Mouse (Mus musculus): ENCODE data around the gene Uqcc1. TPM values are rescaled to one million over a fixed set of nuclear protein-coding genes. Genes with fewer than 3 reads are reported as not detected.
A peak's percentile ranks its signal among the peaks of the same experiment; 100 is the strongest.

The Uqcc1 gene
- 13.5 and 24.0 TPM in 2 replicates for polyA plus RNA-seq (2012; rRNA removed)

- Histone ChIP-seq H3K4me3 (replicated peaks; ENCODE audit: extremely low read depth, low read depth, low read length) (peak within 1 kb of the TSS; percentile 81), H3K4me1 (ENCODE audit: control insufficient read depth, insufficient read depth, low read length) (peaks cover 6% of the 10 kb centered on the region; the same call in 1 of the 2 replicates)
- DNase-seq: peak; percentile 87
- TF ChIP-seq POLR2A (IDR thresholded peaks at IDR 0.05; ENCODE audit: borderline replicate concordance, extremely low read depth, low read depth, low read length) (peak; percentile 85; the same call in 1 of the 2 replicates), CTCF (IDR thresholded peaks at IDR 0.05; ENCODE audit: insufficient read depth, low read length) (no peak)
- under 1% methylated on average over 38 of the region's 38 CpGs for WGBS
These were observed at the start of gene Uqcc1 for GRCm38 (mm10) chr2:155929531-155930442. Uqcc1 (minus strand) TSS chr2:155930310.

- no peaks in the 10 kb centered on the region for H3K4me1 ChIP-seq (ENCODE audit: control insufficient read depth, insufficient read depth, low read length)
These were observed 49.4 kb upstream of the Uqcc1 start for GRCm38 (mm10) chr2:155979328-155979991.

DNA sequence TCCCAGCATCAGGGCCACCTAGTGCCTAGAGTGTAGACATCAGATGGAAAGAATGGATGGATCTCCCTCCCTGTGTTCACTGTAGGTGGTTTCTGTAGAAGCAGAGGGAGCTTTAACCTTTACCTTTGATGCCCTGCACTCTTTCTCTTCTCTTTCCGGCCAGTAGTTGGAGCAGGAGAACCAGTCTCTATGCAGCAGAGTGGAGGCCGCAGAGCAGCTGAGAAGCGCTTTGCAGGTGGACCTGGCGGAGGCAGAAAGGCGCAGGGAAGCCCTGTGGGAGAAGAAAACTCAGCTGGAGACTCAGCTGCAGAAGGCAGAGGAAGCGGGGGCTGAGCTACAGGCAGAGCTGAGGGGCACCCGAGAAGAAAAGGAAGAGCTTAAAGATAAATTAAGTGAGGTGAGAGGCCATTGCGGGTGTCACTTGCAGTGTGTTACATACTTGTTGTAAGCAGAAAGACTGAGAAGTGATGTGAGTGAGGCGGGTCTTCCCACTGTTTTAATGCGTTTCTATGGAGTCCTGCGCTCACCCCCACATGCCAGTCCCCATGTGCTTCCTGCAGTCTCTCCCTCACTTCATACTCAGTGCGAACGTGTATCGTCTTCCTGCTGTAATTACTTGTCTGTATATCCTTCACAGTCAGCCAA lies 44.1 kb upstream of the Uqcc1 start:
- Histone ChIP-seq H3K4me1 (ENCODE audit: control insufficient read depth, insufficient read depth, low read length) (no peaks in the 10 kb centered on the region), H3K4me3 (replicated peaks; ENCODE audit: extremely low read depth, low read depth, low read length) (no peak overlapping the region)
- 73% methylated on average over 14 of the region's 14 CpGs for WGBS
- no peak for DNase-seq
- TF ChIP-seq CTCF (IDR thresholded peaks at IDR 0.05; ENCODE audit: insufficient read depth, low read length) (no peak), POLR2A (IDR thresholded peaks at IDR 0.05; ENCODE audit: borderline replicate concordance, extremely low read depth, low read depth, low read length) (no peak)

More at GRCm38 (mm10) chr2:155979328-155979991, 49.4 kb upstream of the Uqcc1 start:
- 49% methylated on average over 5 of the region's 5 CpGs for WGBS
- peak overlapping the region; percentile 45 for H3K4me3 ChIP-seq (replicated peaks; ENCODE audit: extremely low read depth, low read depth, low read length)
- DNase-seq: peak; percentile 17
- 0 out of 2 replicates have a peak, but pooled peaks have one; percentile 34 for TF ChIP-seq POLR2A (IDR thresholded peaks at IDR 0.05; ENCODE audit: borderline replicate concordance, extremely low read depth, low read depth, low read length)
- no peak for TF ChIP-seq CTCF (IDR thresholded peaks at IDR 0.05; ENCODE audit: insufficient read depth, low read length)

DNA sequence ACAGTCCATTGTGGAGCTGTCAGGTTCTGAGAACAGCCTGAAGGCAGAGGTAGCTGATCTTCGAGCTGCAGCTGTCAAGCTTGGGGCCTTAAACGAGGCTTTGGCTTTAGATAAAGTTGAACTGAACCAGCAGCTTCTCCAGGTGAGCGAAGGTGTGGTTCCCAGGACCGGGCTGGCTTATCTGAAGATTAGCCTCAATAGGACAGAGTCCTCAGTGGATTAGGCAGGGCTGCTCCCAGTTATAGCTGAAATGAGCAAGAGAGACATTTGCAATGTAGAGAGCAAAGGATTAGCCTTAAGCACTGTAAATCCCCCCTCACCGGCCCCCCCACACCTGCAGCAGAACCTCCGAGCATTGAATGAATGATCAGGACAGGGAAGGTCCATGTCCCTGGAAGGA lies 43.2 kb upstream of the Uqcc1 start:
- no peak for TF ChIP-seq POLR2A (IDR thresholded peaks at IDR 0.05; ENCODE audit: borderline replicate concordance, extremely low read depth, low read depth, low read length)
- no peak for TF ChIP-seq CTCF (IDR thresholded peaks at IDR 0.05; ENCODE audit: insufficient read depth, low read length)
- no peaks in the 10 kb centered on the region for H3K4me1 ChIP-seq (ENCODE audit: control insufficient read depth, insufficient read depth, low read length)
- 91% methylated on average over 6 of the region's 6 CpGs for WGBS
- DNase-seq: no peak
- no peak overlapping the region for H3K4me3 ChIP-seq (replicated peaks; ENCODE audit: extremely low read depth, low read depth, low read length)

- DNase-seq: no peak
- 20% methylated on average over 1 of the region's 1 CpGs for WGBS
- Histone ChIP-seq H3K4me1 (ENCODE audit: control insufficient read depth, insufficient read depth, low read length) (no peaks in the 10 kb centered on the region), H3K4me3 (replicated peaks; ENCODE audit: extremely low read depth, low read depth, low read length) (no peak overlapping the region)
- no peak for TF ChIP-seq POLR2A (IDR thresholded peaks at IDR 0.05; ENCODE audit: borderline replicate concordance, extremely low read depth, low read depth, low read length)
- no peak for TF ChIP-seq CTCF (IDR thresholded peaks at IDR 0.05; ENCODE audit: insufficient read depth, low read length)
These were observed 32.9 kb upstream of the Uqcc1 start for GRCm38 (mm10) chr2:155962991-155963390.

DNA sequence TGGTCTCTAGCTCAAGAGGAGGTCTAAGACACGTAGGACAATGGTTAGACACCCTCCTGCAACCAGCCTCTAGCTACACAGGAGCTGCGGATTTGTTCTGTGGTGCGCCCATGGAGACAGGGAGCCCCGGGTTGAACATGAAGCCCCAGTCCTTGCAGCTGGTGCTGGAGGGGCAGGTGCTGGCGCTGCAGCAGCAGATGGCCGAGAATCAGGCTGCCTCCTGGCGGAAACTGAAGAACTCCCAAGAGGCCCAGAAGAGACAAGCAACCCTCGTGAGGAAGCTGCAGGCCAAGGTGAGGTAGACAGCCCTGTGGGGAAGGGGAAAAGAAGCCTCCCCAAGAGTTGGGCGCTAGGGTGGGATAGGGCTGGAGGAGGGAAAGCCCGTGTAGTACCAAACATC lies 31.8 kb upstream of the Uqcc1 start:
- TF ChIP-seq POLR2A (IDR thresholded peaks at IDR 0.05; ENCODE audit: borderline replicate concordance, extremely low read depth, low read depth, low read length) (no peak), CTCF (IDR thresholded peaks at IDR 0.05; ENCODE audit: insufficient read depth, low read length) (no peak)
- WGBS: 84% methylated on average over 10 of the region's 10 CpGs
- no peak for DNase-seq
- no peak overlapping the region for H3K4me3 ChIP-seq (replicated peaks; ENCODE audit: extremely low read depth, low read depth, low read length)
- no peaks in the 10 kb centered on the region; the same call in 1 of the 2 replicates for H3K4me1 ChIP-seq (ENCODE audit: control insufficient read depth, insufficient read depth, low read length)

DNA sequence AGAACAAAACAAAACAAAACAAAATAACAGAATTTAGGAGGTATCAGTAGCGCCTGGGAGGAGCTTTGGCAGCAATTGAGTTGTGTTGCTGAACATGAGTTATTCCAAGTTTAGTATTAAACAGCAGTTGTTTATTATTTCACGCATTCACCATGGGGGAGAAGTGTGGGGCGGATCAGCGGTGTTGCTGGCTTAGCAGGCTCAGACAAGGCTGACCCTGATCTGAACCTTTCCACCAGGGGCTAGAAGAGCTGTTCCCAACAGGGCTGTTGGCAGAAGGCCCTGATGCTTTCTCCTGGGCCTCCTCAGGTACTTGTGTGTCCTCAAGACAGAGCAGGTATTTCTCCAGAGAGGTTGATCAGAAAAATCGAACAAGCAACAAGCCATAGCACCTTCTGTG lies 29.9 kb upstream of the Uqcc1 start:
- DNase-seq: no peak
- Histone ChIP-seq H3K4me3 (replicated peaks; ENCODE audit: extremely low read depth, low read depth, low read length) (no peak overlapping the region), H3K4me1 (ENCODE audit: control insufficient read depth, insufficient read depth, low read length) (no peaks in the 10 kb centered on the region; the same call in 1 of the 2 replicates)
- TF ChIP-seq POLR2A (IDR thresholded peaks at IDR 0.05; ENCODE audit: borderline replicate concordance, extremely low read depth, low read depth, low read length) (no peak), CTCF (IDR thresholded peaks at IDR 0.05; ENCODE audit: insufficient read depth, low read length) (no peak)
- 70% methylated on average over 5 of the region's 5 CpGs for WGBS

GRCm38 (mm10) chr2:155956134-155957059 lies 26.3 kb upstream of the Uqcc1 start, which contains the start of gene Cep250:
Cep250 (plus strand) TSS chr2:155956458.
- TF ChIP-seq CTCF (IDR thresholded peaks at IDR 0.05; ENCODE audit: insufficient read depth, low read length) (no peak), POLR2A (IDR thresholded peaks at IDR 0.05; ENCODE audit: borderline replicate concordance, extremely low read depth, low read depth, low read length) (peak; percentile 60)
- H3K4me1 ChIP-seq (ENCODE audit: control insufficient read depth, insufficient read depth, low read length): no peaks in the 10 kb centered on the region; the same call in 1 of the 2 replicates
- WGBS: under 1% methylated on average over 59 of the region's 59 CpGs

More at GRCm38 (mm10) chr2:155956134-155957059, 26.3 kb upstream of the Uqcc1 start, which contains the start of gene Cep250:
- DNase-seq: peak; percentile 89
- peak within 1 kb of the TSS; percentile 94 for H3K4me3 ChIP-seq (replicated peaks; ENCODE audit: extremely low read depth, low read depth, low read length)
